Mouse (Mus musculus) splenic B cell, adult 2 months (primary cell): ENCODE measurements around the gene Rfng.

Experiments used
- DNase-seq: peaks from one replicate; pipeline ENCODE4 v3.0.0-alpha.2; 2011; ENCODE audit warnings: low read depth, low spot score
- H3K27me3 ChIP-seq: 2 replicates; pipeline ENCODE4 v1.6.1; 2012; ENCODE audit warnings: mild to moderate bottlenecking, low read length, moderate library complexity, mixed read lengths; ENCODE audit not compliant: control insufficient read depth, poor library complexity, insufficient read depth, severe bottlenecking
- H3K36me3 ChIP-seq: 2 replicates; pipeline ENCODE4 v1.6.1; 2012; ENCODE audit warnings: mild to moderate bottlenecking, low read length, moderate library complexity, mixed read lengths; ENCODE audit not compliant: control insufficient read depth, poor library complexity, insufficient read depth, severe bottlenecking

Gene Rfng

GRCm38 (mm10) chr11:120822321-120822720, 38.3 kb upstream of the Rfng start:
- H3K27me3 ChIP-seq, result no peaks in the 10 kb centered on the region
- peaks cover 14% of the 10 kb centered on the region for H3K36me3 ChIP-seq
- DNase-seq, result no peak

GRCm38 (mm10) chr11:120821076-120821922, 37.3 kb upstream of the Rfng start:
- DNase-seq, result no peak
- Histone ChIP-seq H3K27me3 (no peaks in the 10 kb centered on the region), H3K36me3 (peaks cover 15% of the 10 kb centered on the region)

GRCm38 (mm10) chr11:120820546-120820945, 36.5 kb upstream of the Rfng start:
- Histone ChIP-seq H3K27me3 (no peaks in the 10 kb centered on the region), H3K36me3 (peaks cover 19% of the 10 kb centered on the region)
- DNase-seq, result no peak

- no peaks in the 10 kb centered on the region for H3K27me3 ChIP-seq
- no peak for DNase-seq
- peaks cover 19% of the 10 kb centered on the region for H3K36me3 ChIP-seq
Measured at GRCm38 (mm10) chr11:120819556-120819955, 35.5 kb upstream of the Rfng start.

GRCm38 (mm10) chr11:120818251-120818650, 34.2 kb upstream of the Rfng start:
- H3K36me3 ChIP-seq, result peaks cover 19% of the 10 kb centered on the region
- no peak for DNase-seq
- H3K27me3 ChIP-seq, result no peaks in the 10 kb centered on the region

GRCm38 (mm10) chr11:120817358-120817757, 33.4 kb upstream of the Rfng start:
- H3K27me3 ChIP-seq, result no peaks in the 10 kb centered on the region
- peaks cover 19% of the 10 kb centered on the region for H3K36me3 ChIP-seq
- no peak for DNase-seq

- Histone ChIP-seq H3K36me3 (peaks cover 10% of the 10 kb centered on the region), H3K27me3 (no peaks in the 10 kb centered on the region)
- no peak for DNase-seq
Measured at GRCm38 (mm10) chr11:120812068-120812467, 28.1 kb upstream of the Rfng start.

GRCm38 (mm10) chr11:120808010-120808409, 24.0 kb upstream of the Rfng start:
- no peak for DNase-seq
- no peaks in the 10 kb centered on the region for H3K27me3 ChIP-seq
- H3K36me3 ChIP-seq, result peaks cover 5% of the 10 kb centered on the region

- H3K27me3 ChIP-seq, result no peaks in the 10 kb centered on the region
- no peaks in the 10 kb centered on the region; the same call in 1 of the 2 replicates for H3K36me3 ChIP-seq
- DNase-seq, result no peak
Measured at GRCm38 (mm10) chr11:120805375-120806298, 21.6 kb upstream of the Rfng start.

- H3K27me3 ChIP-seq, result no peaks in the 10 kb centered on the region
- no peaks in the 10 kb centered on the region; the same call in 1 of the 2 replicates for H3K36me3 ChIP-seq
- DNase-seq, result no peak
Measured at GRCm38 (mm10) chr11:120804769-120805168, 20.8 kb upstream of the Rfng start.

- no peaks in the 10 kb centered on the region for H3K27me3 ChIP-seq
- no peaks in the 10 kb centered on the region; the same call in 1 of the 2 replicates for H3K36me3 ChIP-seq
- no peak for DNase-seq
Measured at GRCm38 (mm10) chr11:120804274-120804673, 20.3 kb upstream of the Rfng start.

GRCm38 (mm10) chr11:120800061-120800904, 16.3 kb upstream of the Rfng start:
- H3K27me3 ChIP-seq, result no peaks in the 10 kb centered on the region
- peak; percentile 89 for DNase-seq
- H3K36me3 ChIP-seq, result no peaks in the 10 kb centered on the region; the same call in 1 of the 2 replicates

GRCm38 (mm10) chr11:120799316-120799890, 15.4 kb upstream of the Rfng start:
- no peaks in the 10 kb centered on the region for H3K27me3 ChIP-seq
- no peak for DNase-seq
- no peaks in the 10 kb centered on the region; the same call in 1 of the 2 replicates for H3K36me3 ChIP-seq

GRCm38 (mm10) chr11:120798244-120798643, 14.2 kb upstream of the Rfng start:
- Histone ChIP-seq H3K36me3 (peaks cover 1% of the 10 kb centered on the region; the same call in 1 of the 2 replicates), H3K27me3 (no peaks in the 10 kb centered on the region)
- DNase-seq, result no peak
